Mouse (Mus musculus): ENCODE measurements around the gene Saa3. TPM values are rescaled to one million over a fixed set of nuclear protein-coding genes. Genes with fewer than 3 reads are reported as not detected.

The Saa3 gene
- total and polyA plus RNA-seq, 3 experiments = 1.0 TPM; not detected in 2

- no peak for TF ChIP-seq GATA1 (IDR thresholded peaks at IDR 0.05; ENCODE audit: borderline replicate concordance, low read length)
- TF ChIP-seq TAL1 (conservative IDR thresholded peaks at IDR 0.05; ENCODE audit: low read depth, low read length) = peak; percentile 58
- peak; percentile 65 for DNase-seq (ENCODE audit: low spot score)
- no peaks in the 10 kb centered on the region for H3K36me3 ChIP-seq (replicated peaks)
- no peaks in the 10 kb centered on the region for H3K27me3 ChIP-seq (ENCODE audit: insufficient read depth, low read length)
- H3K4me1 ChIP-seq (ENCODE audit: insufficient read depth, low read depth, low read length) = peaks cover 87% of the 10 kb centered on the region
- H3K9me3 ChIP-seq (replicated peaks) = 0 out of 2 replicates have a peak, but pooled peaks cover 3% of the 10 kb centered on the region
- ATAC-seq (ENCODE audit: extremely low read depth, insufficient number of reproducible peaks, low FRiP score, poor library complexity, severe bottlenecking) = peak; percentile 86
- H3K4me3 ChIP-seq (ENCODE audit: low read depth, low read length) = no peak overlapping the region; the same call in 1 of the 2 replicates
These were observed 39.6 kb downstream of the Saa3 start for GRCm38 (mm10) chr7:46675886-46676285.

DNA sequence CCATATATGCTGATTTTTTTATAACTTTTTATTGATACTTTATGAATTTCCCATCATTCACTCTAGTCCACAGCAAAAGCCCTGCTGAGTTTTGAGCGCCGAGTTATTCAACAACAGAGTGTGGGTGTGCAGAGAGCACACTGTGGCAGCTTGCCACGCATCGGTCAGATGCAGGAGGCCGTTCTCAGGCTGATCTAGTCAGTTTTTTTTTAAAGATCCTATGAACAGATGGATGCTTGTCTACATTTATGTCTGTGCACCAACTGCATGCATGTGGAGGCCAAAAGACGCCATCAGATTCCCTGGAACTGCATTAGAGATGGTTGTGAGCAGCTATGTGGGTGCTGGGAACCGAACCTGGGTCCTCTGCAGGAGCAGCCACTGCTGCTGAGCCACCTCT lies 40.4 kb downstream of the Saa3 start:
- peaks cover 87% of the 10 kb centered on the region for H3K4me1 ChIP-seq (ENCODE audit: insufficient read depth, low read depth, low read length)
- DNase-seq (ENCODE audit: low spot score) = no peak
- no peak for TF ChIP-seq GATA1 (IDR thresholded peaks at IDR 0.05; ENCODE audit: borderline replicate concordance, low read length)
- no peak for TF ChIP-seq TAL1 (conservative IDR thresholded peaks at IDR 0.05; ENCODE audit: low read depth, low read length)
- TF ChIP-seq GATA2 (IDR thresholded peaks at IDR 0.05; ENCODE audit: borderline replicate concordance, low read depth, low read length) = no peak
- no peak for TF ChIP-seq POLR2AphosphoS5 (IDR thresholded peaks at IDR 0.05; ENCODE audit: insufficient replicate concordance, low read depth, low read length)
- no peak for TF ChIP-seq CTCF (IDR thresholded peaks at IDR 0.05; ENCODE audit: low read depth, low read length)
- H3K9me3 ChIP-seq (replicated peaks) = 0 out of 2 replicates have a peak, but pooled peaks cover 3% of the 10 kb centered on the region
- no peaks in the 10 kb centered on the region for H3K27me3 ChIP-seq (ENCODE audit: insufficient read depth, low read length)
- no peak for ATAC-seq (ENCODE audit: extremely low read depth, insufficient number of reproducible peaks, low FRiP score, poor library complexity, severe bottlenecking)
- no peaks in the 10 kb centered on the region for H3K36me3 ChIP-seq (replicated peaks)
- H3K4me3 ChIP-seq (ENCODE audit: low read depth, low read length) = peak overlapping the region; percentile 46; the same call in 1 of the 2 replicates

DNA sequence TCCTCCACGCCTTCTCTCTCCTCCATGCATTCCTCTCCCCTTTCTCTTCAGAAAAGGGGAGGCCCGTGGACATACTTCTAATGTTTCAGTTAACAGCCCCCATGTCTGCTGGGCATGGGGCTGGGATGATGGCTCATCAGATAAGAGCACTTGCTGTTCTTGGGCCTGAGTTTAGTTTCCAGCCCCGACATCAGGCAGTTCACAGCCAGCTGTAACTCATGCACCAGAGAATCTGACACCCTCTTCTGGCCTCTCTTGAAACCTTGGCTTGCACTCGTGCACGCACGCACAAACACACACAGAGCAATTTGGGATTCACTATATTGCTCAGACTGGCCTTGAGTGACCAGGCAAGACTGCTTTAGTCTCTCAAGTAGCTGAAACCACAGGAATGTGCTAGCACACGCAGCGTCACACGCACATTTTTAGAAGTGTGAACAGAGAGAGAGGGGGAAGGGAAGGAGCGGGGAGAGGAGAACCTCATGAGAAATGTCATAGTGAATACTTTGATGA lies 43.3 kb downstream of the Saa3 start, which contains the start of gene Tph1:
TSS of gene Tph1 (minus strand) at position 378 of the 513 bp plus-strand sequence.
- Histone ChIP-seq H3K27me3 (ENCODE audit: insufficient read depth, low read length) (no peaks in the 10 kb centered on the region), H3K9me3 (replicated peaks) (0 out of 2 replicates have a peak, but pooled peaks cover 3% of the 10 kb centered on the region), H3K36me3 (replicated peaks) (no peaks in the 10 kb centered on the region), H3K4me3 (ENCODE audit: low read depth, low read length) (peak within 1 kb of the TSS; percentile 10; the same call in 1 of the 2 replicates), H3K4me1 (ENCODE audit: insufficient read depth, low read depth, low read length) (peaks cover 82% of the 10 kb centered on the region)
- no peak for ATAC-seq (ENCODE audit: extremely low read depth, insufficient number of reproducible peaks, low FRiP score, poor library complexity, severe bottlenecking)
- TF ChIP-seq POLR2AphosphoS5 (IDR thresholded peaks at IDR 0.05; ENCODE audit: insufficient replicate concordance, low read depth, low read length) = no peak
- TF ChIP-seq CTCF (IDR thresholded peaks at IDR 0.05; ENCODE audit: low read depth, low read length) = no peak
- no peak for TF ChIP-seq TAL1 (conservative IDR thresholded peaks at IDR 0.05; ENCODE audit: low read depth, low read length)
- TF ChIP-seq GATA1 (IDR thresholded peaks at IDR 0.05; ENCODE audit: borderline replicate concordance, low read length) = no peak
- no peak for TF ChIP-seq GATA2 (IDR thresholded peaks at IDR 0.05; ENCODE audit: borderline replicate concordance, low read depth, low read length)
- DNase-seq (ENCODE audit: low spot score) = no peak

DNA sequence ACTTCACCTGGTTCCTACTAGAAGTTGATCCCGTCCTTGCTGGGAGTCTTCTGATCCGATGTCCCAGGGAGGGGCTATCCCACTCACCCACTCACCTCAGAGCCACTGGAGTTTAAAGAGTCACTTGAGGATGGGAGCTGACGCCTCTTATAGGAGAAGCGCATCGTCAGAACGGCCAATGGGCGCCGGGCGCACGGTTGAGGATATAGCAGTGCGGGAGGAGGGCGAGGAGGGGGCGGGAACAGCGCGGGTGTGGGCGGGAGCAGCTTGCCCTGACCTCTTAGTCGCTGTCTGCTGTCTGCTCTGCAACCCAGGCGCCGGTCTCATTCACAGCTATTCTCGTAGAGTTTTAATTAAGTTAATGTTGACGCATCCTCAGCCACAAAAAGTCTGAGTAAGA lies 48.2 kb downstream of the Saa3 start:
- Histone ChIP-seq H3K4me1 (ENCODE audit: insufficient read depth, low read depth, low read length) (peaks cover 64% of the 10 kb centered on the region), H3K4me3 (ENCODE audit: low read depth, low read length) (peak overlapping the region; percentile 63), H3K36me3 (replicated peaks) (peaks cover 9% of the 10 kb centered on the region), H3K9me3 (replicated peaks) (no peaks in the 10 kb centered on the region), H3K27me3 (ENCODE audit: insufficient read depth, low read length) (no peaks in the 10 kb centered on the region)
- ATAC-seq (ENCODE audit: extremely low read depth, insufficient number of reproducible peaks, low FRiP score, poor library complexity, severe bottlenecking) = peak; percentile 59
- TF ChIP-seq TAL1 (conservative IDR thresholded peaks at IDR 0.05; ENCODE audit: low read depth, low read length) = no peak
- no peak for TF ChIP-seq GATA1 (IDR thresholded peaks at IDR 0.05; ENCODE audit: borderline replicate concordance, low read length)
- no peak for TF ChIP-seq CTCF (IDR thresholded peaks at IDR 0.05; ENCODE audit: low read depth, low read length)
- DNase-seq (ENCODE audit: low spot score) = no peak

DNA sequence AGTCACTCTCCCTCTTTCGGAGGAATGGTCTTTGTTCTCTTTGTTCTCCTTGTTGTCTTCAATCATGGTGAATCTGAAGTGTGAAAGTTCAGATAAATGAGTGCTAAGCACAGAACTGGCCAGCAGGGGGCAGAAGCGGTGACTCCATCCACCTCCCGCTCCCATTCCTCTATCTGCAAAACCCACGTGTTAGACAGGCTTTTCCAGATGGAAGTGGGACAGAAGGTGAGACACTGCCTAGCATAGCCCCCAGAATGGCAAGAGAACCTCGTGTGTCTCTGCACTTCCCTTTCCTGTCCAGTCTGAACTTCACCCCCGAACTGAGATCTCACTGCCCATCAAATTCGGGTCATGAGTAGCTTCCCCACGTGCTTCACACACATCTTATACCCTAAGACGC lies 50.3 kb downstream of the Saa3 start:
- Histone ChIP-seq H3K4me1 (ENCODE audit: insufficient read depth, low read depth, low read length) (peaks cover 53% of the 10 kb centered on the region), H3K9me3 (replicated peaks) (no peaks in the 10 kb centered on the region), H3K4me3 (ENCODE audit: low read depth, low read length) (peak overlapping the region; percentile 47; the same call in 1 of the 2 replicates), H3K36me3 (replicated peaks) (peaks cover 19% of the 10 kb centered on the region), H3K27me3 (ENCODE audit: insufficient read depth, low read length) (no peaks in the 10 kb centered on the region)
- ATAC-seq (ENCODE audit: extremely low read depth, insufficient number of reproducible peaks, low FRiP score, poor library complexity, severe bottlenecking) (peak; percentile 23), DNase-seq (ENCODE audit: low spot score) (no peak)
- peak; percentile 75 for TF ChIP-seq CTCF (IDR thresholded peaks at IDR 0.05; ENCODE audit: low read depth, low read length)
- TF ChIP-seq GATA1 (IDR thresholded peaks at IDR 0.05; ENCODE audit: borderline replicate concordance, low read length) = no peak

Other genes with a start within 250 kb of the Saa3 start
- gene Sergef, start 75.9 kb downstream of the Saa3 start, total RNA-seq (2014; fragmentation: Nextera tagmentation) = 13.0 and 14.9 TPM in 2 replicates
- gene Sergef, start 75.9 kb downstream of the Saa3 start, total RNA-seq (2017) = 36.2 and 36.5 TPM in 2 replicates
- 9.5 and 10.9 TPM in 2 replicates for gene Sergef, start 75.9 kb downstream of the Saa3 start, polyA plus RNA-seq (2012)
- gene Tph1, start 43.2 kb downstream of the Saa3 start, total RNA-seq (2014; fragmentation: Nextera tagmentation) = 171 and 201 TPM in 2 replicates
- 386 and 387 TPM in 2 replicates for gene Tph1, start 43.2 kb downstream of the Saa3 start, total RNA-seq (2017)
- gene Tph1, start 43.2 kb downstream of the Saa3 start, polyA plus RNA-seq (2012) = 2.1 and 3.6 TPM in 2 replicates
- gene Saal1, start 5.0 kb downstream of the Saa3 start, total RNA-seq (2014; fragmentation: Nextera tagmentation) = 34.4 and 48.6 TPM in 2 replicates
- 23.9 and 28.1 TPM in 2 replicates for gene Saal1, start 5.0 kb downstream of the Saa3 start, total RNA-seq (2017)
- gene Saal1, start 5.0 kb downstream of the Saa3 start, polyA plus RNA-seq (2012) = 4.4 and 4.6 TPM in 2 replicates
- not detected in 2 replicates for gene Saa4, start 16.9 kb upstream of the Saa3 start, total RNA-seq (2014; fragmentation: Nextera tagmentation)
- gene Saa4, start 16.9 kb upstream of the Saa3 start, total RNA-seq (2017) = not detected in 2 replicates
- not detected in 2 replicates for gene Saa4, start 16.9 kb upstream of the Saa3 start, polyA plus RNA-seq (2012)
- not detected in 2 replicates for gene Saa1, start 27.3 kb upstream of the Saa3 start, total RNA-seq (2014; fragmentation: Nextera tagmentation)
- gene Saa1, start 27.3 kb upstream of the Saa3 start, total RNA-seq (2017) = not detected in 2 replicates
- not detected in 2 replicates for gene Saa1, start 27.3 kb upstream of the Saa3 start, polyA plus RNA-seq (2012)
- gene Saa2, start 36.1 kb upstream of the Saa3 start, total RNA-seq (2014; fragmentation: Nextera tagmentation) = not detected in 2 replicates
- gene Saa2, start 36.1 kb upstream of the Saa3 start, total RNA-seq (2017) = not detected in 2 replicates
- not detected in 2 replicates for gene Saa2, start 36.1 kb upstream of the Saa3 start, polyA plus RNA-seq (2012)
- 20.4 and 30.4 TPM in 2 replicates for gene Hps5, start 80.4 kb upstream of the Saa3 start, total RNA-seq (2014; fragmentation: Nextera tagmentation)
- gene Hps5, start 80.4 kb upstream of the Saa3 start, total RNA-seq (2017) = 34.9 and 40.4 TPM in 2 replicates
- gene Hps5, start 80.4 kb upstream of the Saa3 start, polyA plus RNA-seq (2012) = 2.1 and 2.7 TPM in 2 replicates
- gene Gtf2h1, start 80.4 kb upstream of the Saa3 start, total RNA-seq (2014; fragmentation: Nextera tagmentation) = 189 and 225 TPM in 2 replicates
- gene Gtf2h1, start 80.4 kb upstream of the Saa3 start, total RNA-seq (2017) = 275 and 302 TPM in 2 replicates
- gene Gtf2h1, start 80.4 kb upstream of the Saa3 start, polyA plus RNA-seq (2012) = 101 and 108 TPM in 2 replicates
- 2,069 and 2,225 TPM in 2 replicates for gene Ldha, start 125.8 kb upstream of the Saa3 start, total RNA-seq (2014; fragmentation: Nextera tagmentation)
- gene Ldha, start 125.8 kb upstream of the Saa3 start, total RNA-seq (2017) = 1,859 and 1,927 TPM in 2 replicates
- gene Ldha, start 125.8 kb upstream of the Saa3 start, polyA plus RNA-seq (2012) = 2,214 and 2,274 TPM in 2 replicates
- not detected in 2 replicates for gene Ldhc, start 145.5 kb upstream of the Saa3 start, total RNA-seq (2014; fragmentation: Nextera tagmentation)
- gene Ldhc, start 145.5 kb upstream of the Saa3 start, total RNA-seq (2017) = not detected in 2 replicates
- gene Ldhc, start 145.5 kb upstream of the Saa3 start, polyA plus RNA-seq (2012) = not detected in 2 replicates
- 166 and 220 TPM in 2 replicates for gene Tsg101, start 204.3 kb upstream of the Saa3 start, total RNA-seq (2014; fragmentation: Nextera tagmentation)
- gene Tsg101, start 204.3 kb upstream of the Saa3 start, total RNA-seq (2017) = 39.9 and 42.9 TPM in 2 replicates
- gene Tsg101, start 204.3 kb upstream of the Saa3 start, polyA plus RNA-seq (2012) = 50.9 and 53.3 TPM in 2 replicates
- 14.5 and 18.1 TPM in 2 replicates for gene Uevld, start 242.8 kb upstream of the Saa3 start, total RNA-seq (2014; fragmentation: Nextera tagmentation)
- 8.1 and 8.6 TPM in 2 replicates for gene Uevld, start 242.8 kb upstream of the Saa3 start, total RNA-seq (2017)
- gene Uevld, start 242.8 kb upstream of the Saa3 start, polyA plus RNA-seq (2012) = 0.11 and 0.18 TPM in 2 replicates

Data from G1E (cell line).